Mouse (Mus musculus): Measurements from ENCODE around the gene Abhd6.

The Abhd6 gene

DNA sequence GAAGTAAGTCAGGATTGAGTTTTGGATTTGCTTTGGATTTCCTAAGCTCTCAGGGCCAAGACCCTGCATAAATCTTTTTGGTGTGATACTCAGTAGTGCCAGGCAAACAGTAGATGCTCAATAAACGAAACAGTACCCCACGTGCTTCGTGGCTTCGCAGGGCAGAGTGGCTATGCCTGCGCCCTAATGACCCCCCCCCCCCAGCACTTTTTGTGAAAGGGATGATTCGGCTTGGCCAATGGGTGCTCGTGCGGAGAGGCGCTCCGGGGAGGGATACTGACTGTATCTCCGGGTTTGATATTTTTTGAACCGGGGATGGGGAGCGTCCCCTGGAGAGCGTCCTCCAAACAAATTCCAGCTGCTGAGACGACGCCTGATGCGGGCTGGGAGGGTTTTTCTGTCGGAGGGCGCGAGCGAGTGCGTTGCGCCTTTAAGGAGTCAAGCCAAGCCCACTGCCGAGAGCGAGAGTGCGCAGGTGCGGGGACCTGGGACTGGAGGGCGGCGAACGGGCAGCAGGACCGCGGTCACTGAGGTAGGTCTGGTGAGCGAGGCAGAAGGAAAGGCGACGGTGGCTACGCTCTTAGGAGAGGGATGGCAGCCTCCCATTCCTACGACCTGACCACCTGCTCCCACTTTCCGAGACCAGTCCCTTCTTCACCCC lies at the start of gene Abhd6:
Gene Abhd6, plus strand, starts transcription at position 471 of the 661 bp plus-strand sequence.
- H3K36me3 ChIP-seq (ENCODE audit: control insufficient read depth, insufficient read depth, low read length, poor library complexity, severe bottlenecking): no peaks in the 10 kb centered on the region
- no peaks in the 10 kb centered on the region for H3K27me3 ChIP-seq (ENCODE audit: control insufficient read depth, insufficient read depth, low read length, poor library complexity, severe bottlenecking)
- peak; percentile 86 for DNase-seq (ENCODE audit: low read depth, low spot score)

- Histone ChIP-seq H3K36me3 (ENCODE audit: control insufficient read depth, insufficient read depth, low read length, poor library complexity, severe bottlenecking) (0 out of 2 replicates have a peak, but pooled peaks cover 2% of the 10 kb centered on the region), H3K27me3 (ENCODE audit: control insufficient read depth, insufficient read depth, low read length, poor library complexity, severe bottlenecking) (no peaks in the 10 kb centered on the region)
- no peak for DNase-seq (ENCODE audit: low read depth, low spot score)
Measured at GRCm38 (mm10) chr14:7954071-7954471, 48.6 kb upstream of the Abhd6 start.

DNA sequence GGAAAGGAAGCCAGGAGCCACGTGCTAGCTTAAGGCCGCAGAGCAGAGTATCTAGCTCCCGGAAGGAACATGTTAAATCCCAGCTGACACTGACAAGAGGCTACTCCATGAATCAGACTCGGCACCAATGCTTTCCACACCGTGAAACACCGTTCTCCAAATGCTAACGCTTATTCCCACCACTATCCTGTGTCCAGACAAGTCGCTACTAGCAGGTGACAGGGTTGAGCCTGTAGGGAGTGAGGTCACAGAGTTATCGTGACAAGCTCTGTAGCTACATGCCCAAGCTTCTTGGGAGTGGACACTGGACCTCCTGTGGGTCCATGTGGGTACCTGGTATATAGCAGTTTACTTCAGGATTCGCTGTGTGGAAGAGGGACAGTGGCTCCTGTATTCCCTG lies 46.3 kb upstream of the Abhd6 start:
- Histone ChIP-seq H3K36me3 (ENCODE audit: control insufficient read depth, insufficient read depth, low read length, poor library complexity, severe bottlenecking) (0 out of 2 replicates have a peak, but pooled peaks cover 1% of the 10 kb centered on the region), H3K27me3 (ENCODE audit: control insufficient read depth, insufficient read depth, low read length, poor library complexity, severe bottlenecking) (no peaks in the 10 kb centered on the region)
- no peak for DNase-seq (ENCODE audit: low read depth, low spot score)

- Histone ChIP-seq H3K27me3 (ENCODE audit: control insufficient read depth, insufficient read depth, low read length, poor library complexity, severe bottlenecking) (no peaks in the 10 kb centered on the region), H3K36me3 (ENCODE audit: control insufficient read depth, insufficient read depth, low read length, poor library complexity, severe bottlenecking) (no peaks in the 10 kb centered on the region)
- DNase-seq (ENCODE audit: low read depth, low spot score): no peak
Measured at GRCm38 (mm10) chr14:7957049-7957448, 45.7 kb upstream of the Abhd6 start, which contains the start of gene Gm45521. Gene Gm45521, plus strand, starts transcription at chr14:7957288.

- Histone ChIP-seq H3K36me3 (ENCODE audit: control insufficient read depth, insufficient read depth, low read length, poor library complexity, severe bottlenecking) (no peaks in the 10 kb centered on the region), H3K27me3 (ENCODE audit: control insufficient read depth, insufficient read depth, low read length, poor library complexity, severe bottlenecking) (no peaks in the 10 kb centered on the region)
- DNase-seq (ENCODE audit: low read depth, low spot score): peak; percentile 17
Measured at GRCm38 (mm10) chr14:7960616-7961015, 42.1 kb upstream of the Abhd6 start.

GRCm38 (mm10) chr14:7961714-7962113 lies 41.0 kb upstream of the Abhd6 start:
- no peak for DNase-seq (ENCODE audit: low read depth, low spot score)
- H3K36me3 ChIP-seq (ENCODE audit: control insufficient read depth, insufficient read depth, low read length, poor library complexity, severe bottlenecking): no peaks in the 10 kb centered on the region
- H3K27me3 ChIP-seq (ENCODE audit: control insufficient read depth, insufficient read depth, low read length, poor library complexity, severe bottlenecking): no peaks in the 10 kb centered on the region

- DNase-seq (ENCODE audit: low read depth, low spot score): no peak
- Histone ChIP-seq H3K36me3 (ENCODE audit: control insufficient read depth, insufficient read depth, low read length, poor library complexity, severe bottlenecking) (no peaks in the 10 kb centered on the region), H3K27me3 (ENCODE audit: control insufficient read depth, insufficient read depth, low read length, poor library complexity, severe bottlenecking) (no peaks in the 10 kb centered on the region)
Measured at GRCm38 (mm10) chr14:7962626-7963025, 40.1 kb upstream of the Abhd6 start.

GRCm38 (mm10) chr14:7963160-7963559 lies 39.5 kb upstream of the Abhd6 start:
- Histone ChIP-seq H3K36me3 (ENCODE audit: control insufficient read depth, insufficient read depth, low read length, poor library complexity, severe bottlenecking) (no peaks in the 10 kb centered on the region), H3K27me3 (ENCODE audit: control insufficient read depth, insufficient read depth, low read length, poor library complexity, severe bottlenecking) (no peaks in the 10 kb centered on the region)
- DNase-seq (ENCODE audit: low read depth, low spot score): no peak

DNA sequence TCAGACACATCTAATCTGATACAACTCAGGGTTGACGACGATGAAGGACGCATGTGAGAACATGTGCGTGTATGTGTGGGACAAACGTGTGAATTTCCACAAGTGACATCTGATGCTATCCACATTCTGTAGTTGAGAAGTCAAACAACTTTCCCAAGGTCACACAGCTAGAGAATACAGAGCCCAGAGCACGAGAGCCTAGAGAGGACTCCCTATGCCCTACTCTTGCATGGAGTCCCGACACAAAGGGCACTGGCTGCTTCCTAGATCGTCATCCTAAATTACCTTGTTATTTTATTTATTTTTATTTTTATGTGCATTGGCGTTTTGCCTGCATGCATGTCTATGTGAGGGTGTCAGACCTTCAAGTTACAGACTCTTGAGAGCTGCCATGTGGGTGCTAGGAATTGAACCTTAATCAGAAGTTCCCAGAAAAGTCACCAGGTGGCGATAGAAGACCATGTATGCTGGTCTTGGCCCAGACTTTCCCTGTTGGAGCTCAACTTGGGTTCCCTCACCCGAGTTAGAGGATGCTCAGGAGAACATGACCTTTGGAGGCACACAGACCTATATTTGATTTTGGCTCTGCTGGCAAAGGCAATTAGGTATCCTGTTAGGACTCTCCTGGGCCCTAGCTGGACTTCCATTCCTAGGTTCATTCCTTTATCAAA lies 38.3 kb upstream of the Abhd6 start:
- Histone ChIP-seq H3K27me3 (ENCODE audit: control insufficient read depth, insufficient read depth, low read length, poor library complexity, severe bottlenecking) (no peaks in the 10 kb centered on the region), H3K36me3 (ENCODE audit: control insufficient read depth, insufficient read depth, low read length, poor library complexity, severe bottlenecking) (no peaks in the 10 kb centered on the region)
- peak; percentile 85 for DNase-seq (ENCODE audit: low read depth, low spot score)

GRCm38 (mm10) chr14:7971889-7972493 lies 30.7 kb upstream of the Abhd6 start:
- Histone ChIP-seq H3K36me3 (ENCODE audit: control insufficient read depth, insufficient read depth, low read length, poor library complexity, severe bottlenecking) (no peaks in the 10 kb centered on the region; the same call in 1 of the 2 replicates), H3K27me3 (ENCODE audit: control insufficient read depth, insufficient read depth, low read length, poor library complexity, severe bottlenecking) (no peaks in the 10 kb centered on the region)
- no peak for DNase-seq (ENCODE audit: low read depth, low spot score)

DNA sequence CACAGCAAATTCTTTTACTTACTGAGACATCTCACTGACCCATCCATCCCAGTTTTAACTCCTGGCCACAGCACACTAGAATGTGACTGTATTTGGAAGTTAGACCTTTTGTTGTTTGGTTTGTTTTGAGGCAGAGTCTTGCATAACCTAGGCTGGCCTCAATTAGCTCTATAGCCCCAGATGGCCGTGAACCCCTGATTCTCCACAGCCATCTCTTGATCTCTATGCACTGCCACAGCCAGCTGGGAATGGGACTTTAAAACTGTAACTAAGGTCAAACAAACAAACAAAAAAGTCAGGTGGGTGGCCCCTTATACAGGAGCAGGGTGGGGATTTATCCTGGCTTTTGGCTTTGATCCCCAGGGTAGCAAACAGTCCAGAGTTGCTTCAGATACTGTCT lies 28.1 kb upstream of the Abhd6 start:
- no peak for DNase-seq (ENCODE audit: low read depth, low spot score)
- no peaks in the 10 kb centered on the region; the same call in 1 of the 2 replicates for H3K36me3 ChIP-seq (ENCODE audit: control insufficient read depth, insufficient read depth, low read length, poor library complexity, severe bottlenecking)
- H3K27me3 ChIP-seq (ENCODE audit: control insufficient read depth, insufficient read depth, low read length, poor library complexity, severe bottlenecking): no peaks in the 10 kb centered on the region

DNA sequence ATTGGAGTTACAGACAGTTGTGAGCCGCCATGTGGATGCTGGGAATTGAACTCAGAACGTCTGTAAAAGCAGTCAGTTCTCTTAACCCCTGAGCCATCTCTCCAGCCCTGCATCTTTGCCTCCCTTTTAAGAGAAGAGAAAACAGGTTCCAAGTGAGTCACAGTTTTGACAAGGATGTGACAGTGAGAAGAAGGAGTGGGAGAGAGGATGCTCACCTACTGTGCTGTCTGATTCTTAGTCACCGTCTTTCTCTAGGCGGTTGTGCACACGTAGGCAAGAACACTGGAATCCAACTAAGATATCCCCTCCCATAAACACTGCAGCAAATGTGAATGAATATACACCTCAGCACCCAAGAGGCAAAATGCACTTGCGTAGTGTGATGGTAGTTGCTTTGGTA lies 27.5 kb upstream of the Abhd6 start:
- Histone ChIP-seq H3K36me3 (ENCODE audit: control insufficient read depth, insufficient read depth, low read length, poor library complexity, severe bottlenecking) (no peaks in the 10 kb centered on the region; the same call in 1 of the 2 replicates), H3K27me3 (ENCODE audit: control insufficient read depth, insufficient read depth, low read length, poor library complexity, severe bottlenecking) (no peaks in the 10 kb centered on the region)
- no peak for DNase-seq (ENCODE audit: low read depth, low spot score)

DNA sequence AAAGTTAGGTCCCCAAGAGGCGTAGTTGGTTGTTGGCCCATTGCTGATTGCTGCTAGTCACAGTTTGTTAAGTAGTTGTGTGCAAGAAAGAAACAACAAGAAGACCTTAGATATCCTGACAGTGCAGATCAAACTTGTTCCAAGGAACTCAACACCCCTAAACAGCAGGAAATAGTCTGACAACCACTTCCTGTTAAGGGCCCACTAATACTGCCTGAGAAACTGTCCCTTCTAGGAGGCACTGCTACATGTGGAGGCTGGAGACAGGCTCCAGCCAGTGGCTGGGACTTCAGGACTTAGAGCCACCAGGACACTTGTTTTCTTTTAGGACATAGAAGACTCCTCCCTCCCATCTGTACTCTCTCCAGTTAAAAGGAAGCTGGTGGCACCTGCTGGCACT lies 25.2 kb upstream of the Abhd6 start:
- H3K27me3 ChIP-seq (ENCODE audit: control insufficient read depth, insufficient read depth, low read length, poor library complexity, severe bottlenecking): no peaks in the 10 kb centered on the region
- H3K36me3 ChIP-seq (ENCODE audit: control insufficient read depth, insufficient read depth, low read length, poor library complexity, severe bottlenecking): no peaks in the 10 kb centered on the region; the same call in 1 of the 2 replicates
- DNase-seq (ENCODE audit: low read depth, low spot score): no peak

DNA sequence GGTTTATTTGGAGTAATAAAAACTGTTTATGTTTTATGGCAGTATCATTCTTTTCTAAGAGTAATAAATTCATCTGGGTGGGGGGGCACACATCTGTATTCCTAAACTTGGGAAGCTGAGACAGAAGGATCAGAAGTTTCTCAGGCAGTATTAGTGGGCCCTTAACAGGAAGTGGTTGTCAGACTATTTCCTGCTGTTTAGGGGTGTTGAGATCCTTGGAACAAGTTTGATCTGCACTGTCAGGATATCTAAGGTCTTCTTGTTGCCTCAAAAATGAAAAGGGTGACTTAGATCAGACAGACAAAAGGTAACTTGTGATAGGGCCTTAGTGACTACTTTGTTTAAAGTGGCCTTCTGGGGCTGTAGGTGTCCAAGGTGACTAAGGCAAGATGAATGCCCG lies 24.5 kb upstream of the Abhd6 start:
- no peak for DNase-seq (ENCODE audit: low read depth, low spot score)
- Histone ChIP-seq H3K27me3 (ENCODE audit: control insufficient read depth, insufficient read depth, low read length, poor library complexity, severe bottlenecking) (no peaks in the 10 kb centered on the region), H3K36me3 (ENCODE audit: control insufficient read depth, insufficient read depth, low read length, poor library complexity, severe bottlenecking) (no peaks in the 10 kb centered on the region; the same call in 1 of the 2 replicates)

GRCm38 (mm10) chr14:7981226-7981625 lies 21.5 kb upstream of the Abhd6 start:
- Histone ChIP-seq H3K27me3 (ENCODE audit: control insufficient read depth, insufficient read depth, low read length, poor library complexity, severe bottlenecking) (no peaks in the 10 kb centered on the region), H3K36me3 (ENCODE audit: control insufficient read depth, insufficient read depth, low read length, poor library complexity, severe bottlenecking) (no peaks in the 10 kb centered on the region)
- no peak for DNase-seq (ENCODE audit: low read depth, low spot score)

Data from splenic B cell, adult 2 months (primary cell).